In the genomic region with DNA sequence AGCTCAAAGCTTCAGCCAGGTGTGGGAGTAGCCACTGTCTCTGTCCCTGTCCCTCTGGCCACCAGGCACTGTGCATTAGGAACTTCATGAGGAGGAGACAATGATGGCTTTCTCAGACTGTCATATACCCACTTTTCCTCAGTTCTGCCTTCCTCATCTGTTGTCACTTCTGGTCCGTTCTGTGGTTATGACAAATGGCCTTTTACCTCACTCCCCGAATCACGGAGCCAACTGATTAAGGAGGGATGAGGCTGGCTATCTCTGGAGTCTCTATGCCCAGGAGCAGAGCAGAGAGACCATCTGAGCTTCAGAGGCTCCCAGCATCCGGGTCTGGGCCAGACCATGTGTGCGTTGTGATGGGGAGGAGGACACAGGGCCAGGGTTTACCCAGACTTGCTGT, we compare ENCODE assay signal across 21 mouse cellular contexts.
DNase-seq lines count a peak whose midpoint lies in the region; ATAC-seq lines count a peak whose summit lies in the region.
"Had no signal": no experiment of that assay in that cellular context is flagged by ENCODE, and none has a peak within 500 bp of the region (broad histone marks: within the 10 kb centered on the region; RNA-seq: fewer than 3 reads in every experiment).

No protein-coding gene starts in this region.

- no peaks in the 10 kb centered on the region for H3K36me3 ChIP-seq in kidney, embryonic 14.5 days (ENCODE audit: control insufficient read depth, insufficient read depth, low read length)
- H3K36me3 ChIP-seq: embryonic facial prominence, embryonic 13.5 days; heart, embryonic 12.5 days; hindbrain, embryonic 15.5 days had no signal

- no peak overlapping the region for H3K9ac ChIP-seq in kidney, embryonic 14.5 days (ENCODE audit: low read depth, low read length)
- H3K9ac ChIP-seq: embryonic facial prominence, embryonic 13.5 days; forebrain, embryonic 13.5 days; heart, embryonic 12.5 days; hindbrain, embryonic 15.5 days had no signal

- peak; percentile 34 to 42 for DNase-seq in cerebellum, adult 18-20 months
- no peak for DNase-seq in kidney, postnatal 25 days
- peak; percentile 29 for DNase-seq in 416B (ENCODE audit: low read depth)
- peak; percentile 57 for DNase-seq in MEL-GATA-1-ER (ENCODE audit: extremely low read depth, low read depth)
- no peak for DNase-seq in thymus, postnatal 10 days (ENCODE audit: low spot score in 2 of 2)
- no peak for DNase-seq in Muller cell, postnatal 12 days (ENCODE audit: inconsistent ontology term)
- DNase-seq: adrenal gland, adult 2 months; adrenal gland, postnatal 25 days; gastrocnemius, adult 2 months; gastrocnemius, postnatal 25 days; kidney, adult 8-10 months had no signal

- WGBS in kidney, embryonic 14.5 days = 62% methylated on average over 5 of the region's 5 CpGs

- H3K9me3 ChIP-seq in kidney, embryonic 14.5 days (ENCODE audit: control insufficient read depth, low read length) = no peaks in the 10 kb centered on the region
- H3K9me3 ChIP-seq: embryonic facial prominence, embryonic 13.5 days; forebrain, embryonic 13.5 days; heart, embryonic 12.5 days; hindbrain, embryonic 15.5 days had no signal

- no peak for ATAC-seq in cerebellum, adult (ENCODE audit: insufficient number of reproducible peaks, low FRiP score, low TSS enrichment)
- ATAC-seq in kidney, embryonic 14.5 days (ENCODE audit: low FRiP score, low TSS enrichment) = no peak
- ATAC-seq: activated CD4-positive, CD25-positive, alpha-beta regulatory T cell, adult 4 months; forebrain, embryonic 13.5 days; inflammation-experienced regulatory T-cells, adult 6 months; intestine, postnatal 0 days; Patski had no signal

- H3K4me3 ChIP-seq in kidney, embryonic 14.5 days (ENCODE audit: low read length) = no peak overlapping the region
- H3K4me3 ChIP-seq: embryonic facial prominence, embryonic 13.5 days; forebrain, embryonic 13.5 days; gastrocnemius, adult 2 months; heart, embryonic 12.5 days; hindbrain, embryonic 15.5 days had no signal

- H3K27ac ChIP-seq in kidney, embryonic 14.5 days (ENCODE audit: low read depth, low read length) = peak overlapping the region; percentile 52; the same call in 1 of the 2 replicates
- H3K27ac ChIP-seq: embryonic facial prominence, embryonic 13.5 days; forebrain, embryonic 13.5 days; gastrocnemius, adult 2 months; hindbrain, embryonic 15.5 days had no signal

- H3K27me3 ChIP-seq in kidney, embryonic 14.5 days (ENCODE audit: control insufficient read depth, insufficient read depth, low read length) = peaks cover 5% of the 10 kb centered on the region; the same call in 1 of the 2 replicates
- H3K27me3 ChIP-seq: Patski had no signal

- no peak overlapping the region for H3K4me2 ChIP-seq in kidney, embryonic 14.5 days (replicated peaks; ENCODE audit: low read depth, low read length)
- H3K4me2 ChIP-seq: embryonic facial prominence, embryonic 13.5 days; forebrain, embryonic 13.5 days; heart, embryonic 12.5 days; hindbrain, embryonic 15.5 days had no signal

- peaks cover 13% of the 10 kb centered on the region; the same call in 1 of the 2 replicates for H3K4me1 ChIP-seq in kidney, embryonic 14.5 days (ENCODE audit: control insufficient read depth, insufficient read depth, low read length)

Comparison
In these comparisons a context has a peak if more than half of its experiments do, and no peak if none do; other contexts are left out.
1. DNase-seq: peak in cerebellum, adult 18-20 months (2 of 2), 416B (single experiment) and MEL-GATA-1-ER (single experiment); none in kidney, postnatal 25 days (0 of 2), thymus, postnatal 10 days (0 of 2) and Muller cell, postnatal 12 days (single experiment).